Mouse (Mus musculus): ENCODE measurements around the gene Prkn. TPM values are rescaled to one million over a fixed set of nuclear protein-coding genes. Genes with fewer than 3 reads are reported as not detected.

Gene Prkn
- polyA plus RNA-seq, 1 experiment from 2014 or later = 2.3 TPM

DNA sequence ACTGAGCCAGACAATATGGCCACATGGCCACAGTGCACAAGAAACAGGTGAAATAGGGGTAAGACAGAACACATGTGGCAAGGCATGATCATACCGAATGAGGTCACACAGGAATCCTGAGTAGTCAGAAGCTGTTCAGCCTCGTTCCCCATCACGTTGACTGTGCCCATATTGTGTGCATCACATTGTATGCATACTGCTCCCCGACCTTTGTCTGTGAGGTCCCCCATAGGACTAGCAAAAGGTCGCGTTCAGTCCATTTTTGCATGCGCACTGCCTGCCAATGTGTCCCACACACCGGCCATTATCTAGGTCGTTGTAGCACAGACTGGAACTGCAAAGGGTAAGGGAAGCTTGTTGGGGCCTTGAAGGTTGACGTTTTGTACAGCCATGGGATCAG, 1030.4 kb downstream of the Prkn start:
- H3K36me3 ChIP-seq (ENCODE audit: control insufficient read depth, insufficient read depth, low read length) = no peaks in the 10 kb centered on the region
- H3K4me2 ChIP-seq (replicated peaks; ENCODE audit: low read depth) = no peak overlapping the region
- no peaks in the 10 kb centered on the region for H3K27me3 ChIP-seq (ENCODE audit: control insufficient read depth, insufficient read depth, low read length)
- TF ChIP-seq CTCF (IDR thresholded peaks at IDR 0.05; ENCODE audit: low read depth) (no peak), EP300 (optimal IDR thresholded peaks at IDR 0.05) (no peak)
- H3K27ac ChIP-seq (replicated peaks) = no peak overlapping the region
- no peak overlapping the region for H3K9ac ChIP-seq (ENCODE audit: low read length)
- 89% methylated on average over 10 of the region's 10 CpGs for WGBS
- no peak overlapping the region for H3K4me3 ChIP-seq (ENCODE audit: low read depth, low read length)
- ATAC-seq (ENCODE audit: low FRiP score, low TSS enrichment) (no peak), DNase-seq (ENCODE audit: low spot score) (no peak)
- no peaks in the 10 kb centered on the region for H3K4me1 ChIP-seq (replicated peaks; ENCODE audit: control insufficient read depth, insufficient read depth)
- no peaks in the 10 kb centered on the region for H3K9me3 ChIP-seq (ENCODE audit: control insufficient read depth, low read length)

DNA sequence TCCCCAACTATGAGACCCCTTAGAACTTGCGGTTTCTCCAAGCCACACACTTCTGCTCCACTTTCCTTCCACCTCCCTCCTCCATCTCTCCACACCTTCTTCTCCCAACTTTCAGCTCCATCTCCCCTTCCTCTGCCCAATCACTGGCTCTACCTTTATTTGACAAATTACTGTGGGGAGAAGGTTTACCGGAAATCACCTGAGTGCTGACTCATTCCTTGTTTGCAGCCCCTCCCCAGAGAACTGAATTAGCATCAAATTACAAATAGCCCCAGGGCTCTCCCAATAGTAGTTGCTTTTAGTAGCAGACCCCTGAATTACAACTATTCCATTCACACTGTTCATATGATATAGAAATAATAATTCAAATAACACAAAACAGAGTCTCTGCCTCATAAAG, 1036.1 kb downstream of the Prkn start:
- H3K27me3 ChIP-seq (ENCODE audit: control insufficient read depth, insufficient read depth, low read length) = no peaks in the 10 kb centered on the region
- ATAC-seq (ENCODE audit: low FRiP score, low TSS enrichment) (no peak), DNase-seq (ENCODE audit: low spot score) (no peak)
- no peaks in the 10 kb centered on the region for H3K4me1 ChIP-seq (replicated peaks; ENCODE audit: control insufficient read depth, insufficient read depth)
- H3K36me3 ChIP-seq (ENCODE audit: control insufficient read depth, insufficient read depth, low read length) = no peaks in the 10 kb centered on the region
- H3K4me3 ChIP-seq (ENCODE audit: low read depth, low read length) = no peak overlapping the region
- H3K4me2 ChIP-seq (replicated peaks; ENCODE audit: low read depth) = no peak overlapping the region
- H3K9me3 ChIP-seq (ENCODE audit: control insufficient read depth, low read length) = no peaks in the 10 kb centered on the region
- WGBS = 68% methylated on average over 2 of the region's 2 CpGs
- no peak overlapping the region for H3K27ac ChIP-seq (replicated peaks)
- no peak overlapping the region for H3K9ac ChIP-seq (ENCODE audit: low read length)
- no peak for TF ChIP-seq EP300 (optimal IDR thresholded peaks at IDR 0.05)
- no peak for TF ChIP-seq CTCF (IDR thresholded peaks at IDR 0.05; ENCODE audit: low read depth)

DNA sequence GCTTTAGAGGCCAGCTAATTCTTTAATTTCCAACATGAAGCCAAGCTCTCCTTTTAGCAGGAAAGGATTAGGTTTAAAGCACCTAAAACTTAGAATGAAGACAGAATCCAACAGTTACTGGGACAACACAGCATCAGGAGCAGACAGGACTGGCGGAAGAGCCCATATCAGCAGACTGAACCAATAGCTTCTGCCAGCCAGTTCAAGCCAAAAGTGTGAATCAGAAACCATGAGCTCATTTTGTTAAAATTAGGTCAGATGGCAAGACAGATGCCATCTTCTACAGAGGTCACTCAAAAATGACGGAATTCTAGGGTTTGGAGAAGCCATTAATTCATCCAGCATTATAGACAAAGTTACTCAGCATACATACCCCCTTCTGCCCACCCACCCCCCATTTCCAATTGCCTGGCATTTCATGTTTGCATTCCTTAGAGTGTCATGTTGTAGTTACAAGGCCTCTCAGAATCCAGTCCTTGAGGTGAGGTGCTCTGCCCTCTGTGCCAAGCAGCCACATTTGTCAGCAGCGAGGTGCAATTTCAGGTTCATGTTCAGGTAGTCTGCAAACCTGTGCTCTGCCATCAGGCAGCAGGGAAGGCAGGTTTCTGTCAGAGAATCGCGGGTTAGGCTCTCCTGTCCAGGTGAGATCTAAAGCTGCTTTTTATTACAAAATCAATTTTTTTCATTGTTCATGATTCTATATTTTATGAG, 1041.1 kb downstream of the Prkn start:
- Histone ChIP-seq H3K9me3 (ENCODE audit: control insufficient read depth, low read length) (no peaks in the 10 kb centered on the region), H3K36me3 (ENCODE audit: control insufficient read depth, insufficient read depth, low read length) (no peaks in the 10 kb centered on the region), H3K4me2 (replicated peaks; ENCODE audit: low read depth) (no peak overlapping the region), H3K4me1 (replicated peaks; ENCODE audit: control insufficient read depth, insufficient read depth) (no peaks in the 10 kb centered on the region), H3K4me3 (ENCODE audit: low read depth, low read length) (no peak overlapping the region), H3K27ac (replicated peaks) (no peak overlapping the region), H3K27me3 (ENCODE audit: control insufficient read depth, insufficient read depth, low read length) (no peaks in the 10 kb centered on the region), H3K9ac (ENCODE audit: low read length) (no peak overlapping the region)
- TF ChIP-seq EP300 (optimal IDR thresholded peaks at IDR 0.05) = no peak
- TF ChIP-seq CTCF (IDR thresholded peaks at IDR 0.05; ENCODE audit: low read depth) = no peak
- DNase-seq (ENCODE audit: low spot score) = no peak
- 81% methylated on average over 5 of the region's 5 CpGs for WGBS
- no peak for ATAC-seq (ENCODE audit: low FRiP score, low TSS enrichment)

DNA sequence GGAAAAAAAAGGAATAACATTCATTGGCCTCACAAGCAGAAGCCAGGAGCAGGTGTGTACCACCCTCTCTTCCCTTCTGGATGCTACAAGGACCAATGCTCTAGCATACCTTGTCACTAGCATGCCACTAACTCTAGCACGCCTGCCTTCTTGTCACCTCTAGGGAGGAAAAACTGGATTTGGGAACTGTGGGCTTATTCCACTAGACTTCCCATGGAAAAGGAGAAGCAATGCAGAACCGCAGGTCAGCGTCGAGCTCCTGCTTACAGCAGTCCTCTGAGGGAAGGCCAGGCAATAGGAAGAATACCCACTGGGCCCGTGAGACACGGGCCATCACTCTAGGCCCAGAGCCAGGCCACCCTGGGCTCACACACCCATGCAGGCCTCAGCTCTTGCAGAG, 1045.4 kb downstream of the Prkn start:
- H3K4me2 ChIP-seq (replicated peaks; ENCODE audit: low read depth) = no peak overlapping the region
- WGBS = 90% methylated on average over 6 of the region's 6 CpGs
- ATAC-seq (ENCODE audit: low FRiP score, low TSS enrichment) = no peak

DNA sequence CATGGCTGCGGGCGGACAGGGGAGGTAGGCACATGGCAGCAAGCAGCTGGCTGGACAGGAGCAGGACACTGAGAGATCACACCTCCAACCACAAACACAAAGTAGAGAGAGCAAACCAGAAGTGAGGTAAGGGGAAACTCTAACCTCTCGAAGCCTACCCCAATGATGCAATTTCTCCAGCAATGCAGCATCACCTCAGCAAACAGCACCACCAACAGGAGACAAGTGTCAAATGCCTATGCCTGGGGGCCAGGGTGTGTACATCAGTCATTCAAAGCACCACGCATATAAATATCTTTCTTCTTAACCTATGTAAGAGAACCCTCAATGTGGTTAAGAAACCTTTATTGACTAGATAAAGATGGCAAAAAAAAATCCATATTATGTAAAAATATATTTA, 1046.8 kb downstream of the Prkn start:
- no peak overlapping the region for H3K27ac ChIP-seq (replicated peaks)
- H3K36me3 ChIP-seq (ENCODE audit: control insufficient read depth, insufficient read depth, low read length) = no peaks in the 10 kb centered on the region
- no peaks in the 10 kb centered on the region for H3K4me1 ChIP-seq (replicated peaks; ENCODE audit: control insufficient read depth, insufficient read depth)
- no peaks in the 10 kb centered on the region for H3K27me3 ChIP-seq (ENCODE audit: control insufficient read depth, insufficient read depth, low read length)
- no peak overlapping the region for H3K9ac ChIP-seq (ENCODE audit: low read length)
- no peak overlapping the region for H3K4me3 ChIP-seq (ENCODE audit: low read depth, low read length)
- 80% methylated on average over 4 of the region's 4 CpGs for WGBS
- DNase-seq (ENCODE audit: low spot score) (no peak), ATAC-seq (ENCODE audit: low FRiP score, low TSS enrichment) (no peak)
- H3K9me3 ChIP-seq (ENCODE audit: control insufficient read depth, low read length) = no peaks in the 10 kb centered on the region
- TF ChIP-seq CTCF (IDR thresholded peaks at IDR 0.05; ENCODE audit: low read depth) (peak; percentile 19; the same call in 1 of the 2 replicates), EP300 (optimal IDR thresholded peaks at IDR 0.05) (no peak)
- no peak overlapping the region for H3K4me2 ChIP-seq (replicated peaks; ENCODE audit: low read depth)

More for the DNA sequence above, 1045.4 kb downstream of the Prkn start:
- TF ChIP-seq EP300 (optimal IDR thresholded peaks at IDR 0.05) (no peak), CTCF (IDR thresholded peaks at IDR 0.05; ENCODE audit: low read depth) (no peak)
- Histone ChIP-seq H3K27ac (replicated peaks) (no peak overlapping the region), H3K4me1 (replicated peaks; ENCODE audit: control insufficient read depth, insufficient read depth) (no peaks in the 10 kb centered on the region), H3K4me3 (ENCODE audit: low read depth, low read length) (no peak overlapping the region), H3K9me3 (ENCODE audit: control insufficient read depth, low read length) (no peaks in the 10 kb centered on the region), H3K36me3 (ENCODE audit: control insufficient read depth, insufficient read depth, low read length) (no peaks in the 10 kb centered on the region), H3K27me3 (ENCODE audit: control insufficient read depth, insufficient read depth, low read length) (no peaks in the 10 kb centered on the region), H3K9ac (ENCODE audit: low read length) (no peak overlapping the region)
- DNase-seq (ENCODE audit: low spot score) = no peak

DNA sequence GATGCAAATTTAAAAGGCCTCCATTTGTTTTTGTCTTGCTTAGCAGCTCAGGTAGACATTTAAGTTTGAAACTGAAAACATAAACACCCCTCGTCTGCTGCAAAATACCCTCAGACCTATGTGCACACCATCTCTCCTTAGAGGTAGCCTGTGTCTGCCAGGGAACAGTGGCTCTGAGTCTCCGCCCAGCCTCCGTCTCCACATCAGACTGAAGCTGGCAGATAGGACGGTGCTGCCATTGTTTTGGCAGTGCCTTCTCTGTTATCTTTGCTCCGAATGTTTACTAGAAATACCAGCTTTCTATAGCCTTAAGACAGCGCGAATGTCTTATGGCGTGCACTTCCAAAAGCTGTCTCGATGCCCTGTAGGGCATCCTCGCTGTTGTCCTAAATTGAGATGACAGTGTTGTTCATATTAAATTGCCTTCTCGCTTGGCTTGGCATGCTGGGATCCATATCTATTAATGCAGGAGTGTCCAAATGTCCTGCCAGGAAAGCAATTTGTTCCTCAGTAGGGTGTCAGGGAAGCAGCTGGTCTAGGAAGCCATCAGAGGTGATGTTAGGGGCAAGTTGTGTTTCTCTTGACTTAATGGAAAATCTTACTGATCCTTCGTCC, 1047.5 kb downstream of the Prkn start:
- no peak for ATAC-seq (ENCODE audit: low FRiP score, low TSS enrichment)
- WGBS = 75% methylated on average over 12 of the region's 12 CpGs
- no peak for DNase-seq (ENCODE audit: low spot score)
- H3K4me3 ChIP-seq (ENCODE audit: low read depth, low read length) = no peak overlapping the region
- H3K36me3 ChIP-seq (ENCODE audit: control insufficient read depth, insufficient read depth, low read length) = no peaks in the 10 kb centered on the region
- no peaks in the 10 kb centered on the region for H3K4me1 ChIP-seq (replicated peaks; ENCODE audit: control insufficient read depth, insufficient read depth)
- TF ChIP-seq EP300 (optimal IDR thresholded peaks at IDR 0.05) = no peak
- TF ChIP-seq CTCF (IDR thresholded peaks at IDR 0.05; ENCODE audit: low read depth) = no peak
- H3K27me3 ChIP-seq (ENCODE audit: control insufficient read depth, insufficient read depth, low read length) = no peaks in the 10 kb centered on the region
- H3K9ac ChIP-seq (ENCODE audit: low read length) = no peak overlapping the region
- no peaks in the 10 kb centered on the region for H3K9me3 ChIP-seq (ENCODE audit: control insufficient read depth, low read length)
- H3K27ac ChIP-seq (replicated peaks) = no peak overlapping the region
- no peak overlapping the region for H3K4me2 ChIP-seq (replicated peaks; ENCODE audit: low read depth)
